Mouse (Mus musculus): ENCODE results near the gene Rnf13. TPM values are rescaled to one million over a fixed set of nuclear protein-coding genes. Genes with fewer than 3 reads are reported as not detected.

The Rnf13 gene
- total RNA-seq (2021) (10 to 100 TPM; 73.6 to 83.2 TPM), polyA plus RNA-seq (2012; rRNA removed) (61.2 and 98.0 TPM in 2 replicates)
- long read RNA-seq, transcript Rnf13-201 (10 exons, 2,678 nt), result major isoform, 37 of 55 reads
- long read RNA-seq, partial matches to known transcripts, result 1 of 55 reads
- long read RNA-seq, other reads (novel, unspliced or antisense), result 14 of 55 reads

- Histone ChIP-seq H3K4me3 (peak within 1 kb of the TSS; percentile 74), H3K27ac (peak within 1 kb of the TSS; percentile 94), H3K27me3 (ENCODE audit: control insufficient read depth, insufficient read depth, low read length) (no peaks in the 10 kb centered on the region), H3K9ac (ENCODE audit: low read depth, low read length) (peak within 1 kb of the TSS; percentile 97), H3K79me2 (replicated peaks; ENCODE audit: control insufficient read depth, insufficient read depth, low read length) (no peaks in the 10 kb centered on the region), H3K36me3 (ENCODE audit: control insufficient read depth, insufficient read depth, low read length) (peaks cover 16% of the 10 kb centered on the region), H3K4me1 (ENCODE audit: control insufficient read depth, insufficient read depth, low read length) (peaks cover 1% of the 10 kb centered on the region)
- TF ChIP-seq CTCF (IDR thresholded peaks at IDR 0.05), result no peak
- peak; percentile 79 for TF ChIP-seq POLR2A (IDR thresholded peaks at IDR 0.05; ENCODE audit: insufficient read depth, low read depth, low read length)
- peak; percentile 79; the same call in 1 of the 2 replicates for TF ChIP-seq EP300 (IDR thresholded peaks at IDR 0.05; ENCODE audit: insufficient read depth, low read depth, low read length)
- intact Hi-C loops (cut with DNase I), result loop anchor here (5.0 kb wide), 3 partner anchors 42 to 112 kb away; partner anchors contain the start of gene Pfn2
- under 1% methylated on average over 59 of the region's 59 CpGs for WGBS
- peak; percentile 98 to 99 for DNase-seq
These were observed at the start of gene Rnf13 for GRCm38 (mm10) chr3:57735511-57736370. TSS of gene Rnf13 (plus strand) at chr3:57736062.

- no peak overlapping the region for H3K9ac ChIP-seq (ENCODE audit: low read depth, low read length)
- no peaks in the 10 kb centered on the region for H3K79me2 ChIP-seq (replicated peaks; ENCODE audit: control insufficient read depth, insufficient read depth, low read length)
- H3K27ac ChIP-seq, result no peak overlapping the region
- H3K4me1 ChIP-seq (ENCODE audit: control insufficient read depth, insufficient read depth, low read length), result no peaks in the 10 kb centered on the region
- H3K27me3 ChIP-seq (ENCODE audit: control insufficient read depth, insufficient read depth, low read length), result no peaks in the 10 kb centered on the region
- no peaks in the 10 kb centered on the region for H3K36me3 ChIP-seq (ENCODE audit: control insufficient read depth, insufficient read depth, low read length)
- WGBS, result 77% methylated on average over 4 of the region's 4 CpGs
- no peak for DNase-seq
- intact Hi-C loops (cut with DNase I), result no loop called here
- TF ChIP-seq CTCF (IDR thresholded peaks at IDR 0.05), result no peak
- TF ChIP-seq POLR2A (IDR thresholded peaks at IDR 0.05; ENCODE audit: insufficient read depth, low read depth, low read length), result no peak
- TF ChIP-seq EP300 (IDR thresholded peaks at IDR 0.05; ENCODE audit: insufficient read depth, low read depth, low read length), result no peak
- H3K4me3 ChIP-seq, result no peak overlapping the region
These were observed 44.1 kb upstream of the Rnf13 start for GRCm38 (mm10) chr3:57691772-57692171.

- H3K27me3 ChIP-seq (ENCODE audit: control insufficient read depth, insufficient read depth, low read length), result no peaks in the 10 kb centered on the region
- H3K9ac ChIP-seq (ENCODE audit: low read depth, low read length), result no peak within 1 kb of the TSS
- intact Hi-C loops (cut with DNase I), result no loop called here
- WGBS, result 63% methylated on average over 2 of the region's 2 CpGs
- H3K27ac ChIP-seq, result no peak within 1 kb of the TSS
- DNase-seq, result no peak
- no peak for TF ChIP-seq CTCF (IDR thresholded peaks at IDR 0.05)
- H3K79me2 ChIP-seq (replicated peaks; ENCODE audit: control insufficient read depth, insufficient read depth, low read length), result no peaks in the 10 kb centered on the region
- H3K4me3 ChIP-seq, result no peak within 1 kb of the TSS
- no peaks in the 10 kb centered on the region for H3K4me1 ChIP-seq (ENCODE audit: control insufficient read depth, insufficient read depth, low read length)
- H3K36me3 ChIP-seq (ENCODE audit: control insufficient read depth, insufficient read depth, low read length), result no peaks in the 10 kb centered on the region
These were observed 43.1 kb upstream of the Rnf13 start, which contains the start of gene Ankub1 for GRCm38 (mm10) chr3:57692719-57693118. TSS of gene Ankub1 (minus strand) at chr3:57692799.

- no peak for TF ChIP-seq POLR2A (IDR thresholded peaks at IDR 0.05; ENCODE audit: insufficient read depth, low read depth, low read length)
- no peak overlapping the region for H3K27ac ChIP-seq
- DNase-seq, result no peak
- no peaks in the 10 kb centered on the region for H3K79me2 ChIP-seq (replicated peaks; ENCODE audit: control insufficient read depth, insufficient read depth, low read length)
- no peaks in the 10 kb centered on the region for H3K27me3 ChIP-seq (ENCODE audit: control insufficient read depth, insufficient read depth, low read length)
- no peak overlapping the region for H3K4me3 ChIP-seq
- WGBS, result 79% methylated on average over 4 of the region's 4 CpGs
- no peaks in the 10 kb centered on the region for H3K4me1 ChIP-seq (ENCODE audit: control insufficient read depth, insufficient read depth, low read length)
- intact Hi-C loops (cut with DNase I), result no loop called here
- no peaks in the 10 kb centered on the region for H3K36me3 ChIP-seq (ENCODE audit: control insufficient read depth, insufficient read depth, low read length)
- no peak overlapping the region for H3K9ac ChIP-seq (ENCODE audit: low read depth, low read length)
These were observed 39.6 kb upstream of the Rnf13 start for GRCm38 (mm10) chr3:57696249-57696648.

- TF ChIP-seq CTCF (IDR thresholded peaks at IDR 0.05), result no peak
- TF ChIP-seq POLR2A (IDR thresholded peaks at IDR 0.05; ENCODE audit: insufficient read depth, low read depth, low read length), result no peak
- no peak for TF ChIP-seq EP300 (IDR thresholded peaks at IDR 0.05; ENCODE audit: insufficient read depth, low read depth, low read length)
- no peaks in the 10 kb centered on the region for H3K27me3 ChIP-seq (ENCODE audit: control insufficient read depth, insufficient read depth, low read length)
- 87% methylated on average over 9 of the region's 9 CpGs for WGBS
These were observed 39.1 kb upstream of the Rnf13 start for GRCm38 (mm10) chr3:57696779-57697178.

GRCm38 (mm10) chr3:57714151-57714550 is 21.7 kb upstream of the Rnf13 start:
- no peak for TF ChIP-seq EP300 (IDR thresholded peaks at IDR 0.05; ENCODE audit: insufficient read depth, low read depth, low read length)
- no peak for TF ChIP-seq POLR2A (IDR thresholded peaks at IDR 0.05; ENCODE audit: insufficient read depth, low read depth, low read length)
- TF ChIP-seq CTCF (IDR thresholded peaks at IDR 0.05), result no peak
- intact Hi-C loops (cut with DNase I), result no loop called here
- no peaks in the 10 kb centered on the region for H3K4me1 ChIP-seq (ENCODE audit: control insufficient read depth, insufficient read depth, low read length)
- no peaks in the 10 kb centered on the region for H3K27me3 ChIP-seq (ENCODE audit: control insufficient read depth, insufficient read depth, low read length)
- DNase-seq, result no peak
- 87% methylated on average over 6 of the region's 6 CpGs for WGBS
- H3K27ac ChIP-seq, result no peak overlapping the region
- no peaks in the 10 kb centered on the region for H3K79me2 ChIP-seq (replicated peaks; ENCODE audit: control insufficient read depth, insufficient read depth, low read length)
- H3K9ac ChIP-seq (ENCODE audit: low read depth, low read length), result no peak overlapping the region
- no peak overlapping the region for H3K4me3 ChIP-seq
- no peaks in the 10 kb centered on the region for H3K36me3 ChIP-seq (ENCODE audit: control insufficient read depth, insufficient read depth, low read length)

More at GRCm38 (mm10) chr3:57696779-57697178, 39.1 kb upstream of the Rnf13 start:
- no peak overlapping the region for H3K4me3 ChIP-seq
- no peaks in the 10 kb centered on the region for H3K36me3 ChIP-seq (ENCODE audit: control insufficient read depth, insufficient read depth, low read length)
- H3K79me2 ChIP-seq (replicated peaks; ENCODE audit: control insufficient read depth, insufficient read depth, low read length), result no peaks in the 10 kb centered on the region
- no peak overlapping the region for H3K9ac ChIP-seq (ENCODE audit: low read depth, low read length)
- H3K4me1 ChIP-seq (ENCODE audit: control insufficient read depth, insufficient read depth, low read length), result no peaks in the 10 kb centered on the region
- no peak for DNase-seq
- intact Hi-C loops (cut with DNase I), result no loop called here
- no peak overlapping the region for H3K27ac ChIP-seq
